Mouse (Mus musculus) duodenum, adult 2 months (tissue): Measurements from ENCODE around the gene Gadd45a. TPM values are rescaled to one million over a fixed set of nuclear protein-coding genes. Genes with fewer than 3 reads are reported as not detected.

Source experiments
- polyA plus RNA-seq: library from polyadenylated mRNA; depleted of rRNA; stranded (reverse); fragments of >200 nt; gene quantifications from 2 replicates; pipeline ENCODE4 v1.2.3, GENCODE M21; 2012; ENCODE audit warnings: low replicate concordance; rRNA removed

The Gadd45a gene
- polyA plus RNA-seq: 121 and 235 TPM in 2 replicates

DNA sequence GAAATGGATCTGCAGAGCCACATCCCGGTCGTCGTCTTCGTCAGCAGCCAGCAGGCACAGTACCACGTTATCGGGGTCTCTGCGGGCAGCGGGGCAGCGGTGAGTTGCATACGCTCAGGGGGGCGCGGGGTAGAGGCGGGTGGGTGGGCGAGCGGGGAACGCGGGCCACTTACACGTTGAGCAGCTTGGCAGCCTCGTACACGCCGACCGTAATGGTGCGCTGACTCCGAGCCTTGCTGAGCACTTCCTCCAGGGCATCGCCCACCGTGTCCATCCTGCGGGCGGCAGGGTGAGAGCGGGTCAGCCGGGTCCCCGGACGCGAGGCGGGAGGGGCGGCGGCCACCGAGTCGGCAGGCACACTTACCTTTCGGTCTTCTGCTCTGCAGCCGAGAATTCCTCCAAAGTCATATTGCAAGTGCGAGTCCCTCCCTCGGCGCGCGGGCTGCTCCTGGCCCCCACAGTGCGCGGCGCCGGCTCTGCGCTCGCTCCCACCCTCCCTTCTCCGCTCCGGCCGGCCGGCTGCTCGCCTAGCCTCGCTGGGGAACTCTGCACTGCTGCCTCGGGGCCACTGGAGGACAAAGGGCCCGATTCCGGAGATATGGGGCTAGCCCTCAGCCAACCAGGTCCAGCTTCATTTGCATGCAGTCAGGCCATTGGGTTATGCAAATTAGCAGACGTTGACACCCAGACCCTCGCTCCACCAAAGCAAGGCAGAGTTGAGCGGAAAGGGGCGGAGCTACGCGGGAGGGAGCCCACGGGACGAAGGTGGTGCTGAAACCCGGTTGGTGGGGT, at the start of gene Gadd45a:
Gadd45a (minus strand) TSS at position 621 of the 792 bp plus-strand sequence.

Other genes with a start within 250 kb of the Gadd45a start
- gene Vmn1r39, start 226.8 kb downstream of the Gadd45a start, polyA plus RNA-seq: not detected in 2 replicates
- 18.4 and 31.5 TPM in 2 replicates for gene Gng12, start 141.1 kb downstream of the Gadd45a start, polyA plus RNA-seq
- gene Serbp1, start 200.7 kb upstream of the Gadd45a start, polyA plus RNA-seq: 16.2 and 31.8 TPM in 2 replicates